Mouse (Mus musculus) common myeloid progenitor, adult 5-6 weeks (primary cell): ENCODE results near the gene Zbtb9. TPM values are rescaled to one million over a fixed set of nuclear protein-coding genes. Genes with fewer than 3 reads are reported as not detected.

Source experiments
- ATAC-seq: replicated peaks from 2 replicates; pipeline ENCODE4 v1.8.0; 2016; ENCODE audit warnings: low read depth, mild to moderate bottlenecking, moderate TSS enrichment, inconsistent platforms; ENCODE audit not compliant: poor library complexity, severe bottlenecking
- total RNA-seq: library from RNA; stranded (forward); fragments of 200-1000, 187-1606 nt; gene quantifications from 2 replicates; pipeline ENCODE4 v1.2.3, GENCODE M21; 2017

Zbtb9 gene
- total RNA-seq, 1 experiment from 2014 or later: 27.9 TPM

DNA sequence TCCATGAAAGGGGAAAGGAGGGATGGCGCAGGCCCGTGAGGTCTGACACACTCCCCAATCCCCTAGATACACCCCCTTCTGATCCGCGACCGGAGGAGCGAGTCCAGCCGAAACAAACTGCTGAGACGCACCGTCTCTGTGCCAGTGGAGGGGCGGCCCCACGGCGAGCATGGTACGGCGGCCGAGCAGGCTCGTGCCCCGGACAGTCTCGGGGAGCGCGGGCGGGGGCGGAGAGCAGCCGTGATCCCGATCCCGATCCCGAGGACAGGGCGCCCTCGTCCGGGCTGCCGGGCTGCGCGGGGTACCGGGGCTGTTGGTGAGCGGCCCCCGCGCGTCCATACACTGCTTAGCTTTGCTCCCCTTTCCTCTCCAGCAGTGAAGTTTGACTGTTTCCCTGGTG lies 26.4 kb upstream of the Zbtb9 start:
- peak; percentile 39 for ATAC-seq

DNA sequence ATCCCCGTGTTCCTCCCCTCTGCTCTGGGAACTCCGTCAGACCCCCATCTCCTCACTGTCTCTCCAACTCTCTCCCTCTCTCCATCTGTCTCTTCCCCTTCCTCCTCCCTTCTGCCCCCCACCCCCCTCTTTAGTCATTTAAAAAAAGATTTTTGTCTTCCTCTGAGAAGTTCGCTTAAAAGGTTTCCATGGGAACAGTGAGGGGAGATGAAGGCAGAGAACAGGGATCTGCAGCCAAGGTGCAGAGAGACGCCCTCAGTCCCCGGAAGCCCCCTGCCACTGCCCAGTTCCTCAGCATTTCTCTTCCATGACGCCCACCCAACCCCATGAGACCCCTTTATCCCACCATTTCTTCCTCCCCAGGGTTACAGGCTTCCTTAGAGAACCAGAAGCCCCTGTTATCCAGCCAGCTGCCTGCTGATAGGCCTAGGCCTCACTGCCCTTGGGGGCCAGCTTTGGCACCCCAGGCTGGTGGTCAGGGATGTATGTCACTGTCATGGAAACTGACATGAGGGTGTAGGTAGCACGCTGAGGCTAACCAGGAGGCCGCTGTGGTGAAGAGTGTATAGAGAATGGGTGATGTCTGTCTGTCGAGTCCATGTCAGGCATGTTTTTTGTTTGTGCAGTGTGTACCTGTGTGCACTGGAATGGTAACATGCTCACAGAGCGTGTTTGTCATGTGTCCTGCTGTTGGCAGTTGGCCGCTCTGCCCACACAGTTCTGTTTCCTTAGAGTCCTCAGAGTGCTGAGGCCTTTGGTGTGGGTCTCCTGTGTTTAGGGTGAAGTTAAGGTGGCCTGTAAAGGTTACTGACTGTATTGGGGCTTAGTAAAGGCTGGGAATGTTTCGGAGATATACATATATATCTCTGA lies 25.5 kb upstream of the Zbtb9 start:
- no peak for ATAC-seq

DNA sequence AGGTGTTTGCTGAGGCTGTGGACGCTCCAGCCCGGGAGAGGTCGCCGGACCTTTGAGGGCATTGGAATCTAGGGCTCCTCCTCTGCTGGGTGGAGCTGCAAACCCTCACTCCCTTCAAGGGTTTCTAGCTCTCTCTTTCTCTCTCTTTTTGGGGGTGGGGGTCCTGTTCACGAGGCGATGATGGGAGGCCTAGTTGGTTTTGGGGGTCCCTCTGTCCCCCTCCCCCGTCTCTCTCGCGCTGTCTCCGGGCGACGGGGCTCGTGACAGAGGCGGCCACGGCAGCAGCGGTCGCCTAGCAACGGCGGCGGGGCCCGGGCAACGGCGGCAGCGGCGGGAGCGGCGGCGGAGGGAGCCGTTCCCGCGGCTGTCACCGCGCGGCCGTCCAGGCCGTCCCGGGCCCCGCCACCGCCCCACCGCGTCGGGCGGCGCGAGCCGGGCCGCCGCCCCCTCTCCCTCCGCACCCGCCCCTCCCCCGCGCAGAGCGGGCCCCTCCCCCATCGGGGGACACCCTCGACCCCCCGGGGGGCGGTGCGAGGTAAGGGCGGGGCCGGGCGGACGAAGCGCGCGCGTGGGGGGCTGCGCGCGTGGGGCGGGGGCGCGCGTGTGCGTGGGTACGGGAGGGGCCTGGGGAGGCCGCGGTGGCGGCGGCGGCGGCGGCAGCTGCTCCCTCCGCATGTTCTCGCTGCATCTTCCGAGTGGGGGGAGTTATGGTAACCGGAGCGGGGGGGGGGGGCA lies 24.5 kb upstream of the Zbtb9 start:
- ATAC-seq: no peak

DNA sequence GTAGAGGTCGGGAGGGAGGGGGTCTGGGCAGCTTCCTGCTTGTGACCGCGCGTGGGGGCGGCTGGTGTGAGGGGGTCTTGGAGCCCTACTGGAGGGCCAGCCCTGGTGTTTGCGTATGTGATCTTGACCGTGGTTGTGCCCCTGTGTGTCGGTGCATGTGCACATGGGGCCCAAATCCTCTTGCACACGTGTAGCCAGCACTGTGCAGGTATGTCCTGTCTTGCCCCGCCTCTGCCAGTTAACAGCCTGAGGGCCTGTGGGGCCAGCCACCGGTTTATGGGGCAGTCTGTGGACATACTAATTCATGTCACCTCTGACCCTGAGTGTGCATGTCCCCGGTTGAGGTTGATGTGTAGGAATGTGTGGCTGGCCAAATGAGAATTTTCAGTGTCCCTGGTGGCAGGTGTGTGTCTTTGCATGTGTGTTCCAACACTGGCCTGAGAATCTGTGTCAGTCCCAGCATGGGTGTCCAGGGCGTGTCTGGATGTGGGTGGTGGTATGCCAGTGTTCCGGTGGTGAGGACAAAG lies 23.9 kb upstream of the Zbtb9 start:
- peak; percentile 55 for ATAC-seq

DNA sequence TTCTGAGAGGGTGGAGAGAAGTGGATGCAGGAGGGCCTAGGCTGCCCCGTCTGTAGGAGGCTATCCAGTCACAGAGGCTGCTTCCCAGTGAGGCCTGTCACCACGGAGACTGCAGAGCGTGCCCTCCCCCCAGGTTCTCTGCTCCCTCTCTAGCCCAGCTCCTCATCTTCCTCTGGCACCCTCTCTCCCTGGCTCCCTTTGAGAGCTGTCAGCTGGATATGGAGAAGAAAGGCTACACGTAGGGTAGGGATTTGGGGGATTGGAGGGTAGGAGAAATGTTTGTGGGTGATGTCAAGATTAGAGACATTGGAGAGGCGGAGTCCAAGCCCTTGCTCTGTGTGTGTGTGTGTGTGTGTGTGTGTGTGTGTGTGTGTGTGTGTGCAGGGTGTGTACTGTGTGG lies 23.1 kb upstream of the Zbtb9 start:
- no peak for ATAC-seq

DNA sequence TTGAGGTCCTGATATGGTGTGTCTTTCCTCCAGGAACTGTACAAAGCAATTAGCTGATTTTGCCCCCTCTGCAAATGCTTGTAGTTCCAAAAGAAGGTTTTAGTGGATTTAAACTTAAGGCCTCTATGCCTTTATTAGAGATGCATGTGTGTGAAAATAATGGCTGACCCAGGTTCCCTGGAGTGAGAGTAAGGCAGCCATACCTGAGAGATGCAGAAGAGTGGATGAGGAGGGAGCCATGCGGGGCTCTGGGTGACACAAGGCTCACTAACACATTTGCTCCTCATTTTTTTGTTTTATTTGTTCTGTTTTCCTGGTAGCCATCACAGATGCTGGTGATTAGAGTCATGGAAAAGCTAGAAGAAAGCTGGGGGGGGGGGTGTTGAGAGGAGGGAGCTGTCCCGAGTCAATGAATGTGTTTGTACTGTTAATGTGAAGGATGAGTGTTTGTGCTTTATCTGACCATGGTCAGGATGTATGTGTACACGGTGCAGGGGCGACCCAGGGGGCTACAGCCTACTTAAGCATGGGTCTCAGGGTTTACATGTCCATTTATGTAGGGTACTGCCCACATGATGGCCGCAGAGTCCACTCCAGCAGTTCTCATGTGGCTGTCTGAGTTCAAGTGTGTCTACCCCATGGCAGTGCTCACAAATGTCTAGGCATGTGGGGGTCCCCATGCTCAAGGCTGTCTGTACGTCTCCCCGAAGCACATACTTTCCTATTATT lies 22.2 kb upstream of the Zbtb9 start:
- ATAC-seq: no peak

DNA sequence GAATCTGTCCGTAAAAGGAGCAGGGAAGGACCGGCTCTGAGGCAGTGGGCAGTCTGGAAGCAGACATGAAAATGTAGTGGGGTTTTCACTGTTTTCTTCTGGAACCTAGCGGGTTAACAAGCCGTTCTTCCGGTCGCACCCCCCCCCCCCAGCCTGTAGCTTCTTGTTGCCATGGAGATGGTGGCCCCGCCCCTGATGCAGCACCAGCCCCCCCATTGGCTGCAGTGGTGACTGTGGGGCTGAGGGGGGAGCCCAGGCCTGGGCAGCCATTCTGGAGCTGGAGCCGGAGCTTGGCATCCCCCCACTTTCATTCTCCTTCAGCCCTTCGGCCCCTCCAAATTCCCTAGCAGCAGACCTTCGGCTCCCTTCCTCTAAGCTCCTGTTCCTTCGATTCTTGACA lies 21.6 kb upstream of the Zbtb9 start:
- peak; percentile 57 for ATAC-seq

DNA sequence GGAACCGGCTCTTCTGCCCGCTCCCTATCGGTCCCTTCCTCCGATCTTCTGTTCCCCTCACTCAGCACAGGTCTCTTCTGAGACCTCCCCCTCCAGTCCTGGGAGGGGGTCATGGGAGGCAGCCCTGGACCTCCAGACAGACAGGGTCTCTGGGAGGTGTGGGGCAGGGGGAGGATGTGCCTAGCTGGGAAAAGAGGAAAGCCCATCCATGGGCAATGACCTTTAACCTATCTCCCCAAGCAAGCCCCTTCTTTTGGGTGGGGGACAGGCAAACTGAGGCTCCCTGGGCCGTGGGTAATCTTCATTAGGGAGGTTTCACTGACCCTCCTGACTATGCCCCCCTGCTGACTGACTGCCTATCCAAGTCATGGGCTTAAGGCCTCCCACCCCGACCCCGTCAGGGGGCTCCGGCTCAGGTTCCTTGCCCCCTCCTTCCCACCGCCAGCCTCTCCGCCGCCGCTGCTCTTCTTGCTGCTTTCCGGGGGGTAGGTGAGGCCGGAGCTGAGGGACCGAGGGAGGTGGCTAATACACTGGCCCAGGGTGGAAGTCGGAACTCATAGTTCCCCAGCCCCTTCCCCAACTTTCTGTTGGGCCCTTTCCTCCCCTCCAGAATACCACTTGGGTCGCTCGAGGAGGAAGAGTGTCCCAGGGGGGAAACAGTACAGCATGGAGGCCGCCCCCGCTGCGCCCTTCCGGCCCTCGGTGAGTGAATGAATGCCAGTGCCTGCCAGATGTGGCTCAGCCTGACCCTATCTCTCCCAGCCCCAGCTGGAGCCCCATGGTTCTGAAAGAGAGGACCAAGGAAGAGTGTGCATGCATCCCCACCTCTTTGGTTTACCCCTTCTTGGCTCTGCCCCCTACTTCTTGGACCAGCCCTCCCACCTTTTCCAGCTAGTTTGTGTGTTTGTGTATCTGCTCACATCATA lies 20.8 kb upstream of the Zbtb9 start:
- ATAC-seq: no peak

DNA sequence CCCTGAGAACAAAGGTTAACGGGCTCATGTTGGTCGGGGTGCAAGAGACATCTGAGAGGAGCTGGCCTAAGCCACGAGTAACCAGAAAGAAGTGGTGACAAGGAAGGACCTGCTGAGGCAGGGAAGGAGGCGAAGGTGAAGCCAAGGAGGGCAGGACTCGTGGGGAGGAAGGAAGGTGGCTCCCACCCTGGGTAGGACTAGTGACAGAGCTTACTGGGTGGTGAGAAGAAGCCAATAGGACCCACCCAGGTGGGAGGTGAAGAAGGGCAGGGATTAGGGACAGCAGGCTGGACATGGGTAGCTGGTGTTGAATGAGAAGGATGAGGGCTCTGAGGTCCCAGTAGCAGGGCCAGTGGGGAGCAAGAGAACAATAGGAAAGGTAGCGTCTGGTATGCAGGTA lies 19.8 kb upstream of the Zbtb9 start:
- ATAC-seq: no peak

DNA sequence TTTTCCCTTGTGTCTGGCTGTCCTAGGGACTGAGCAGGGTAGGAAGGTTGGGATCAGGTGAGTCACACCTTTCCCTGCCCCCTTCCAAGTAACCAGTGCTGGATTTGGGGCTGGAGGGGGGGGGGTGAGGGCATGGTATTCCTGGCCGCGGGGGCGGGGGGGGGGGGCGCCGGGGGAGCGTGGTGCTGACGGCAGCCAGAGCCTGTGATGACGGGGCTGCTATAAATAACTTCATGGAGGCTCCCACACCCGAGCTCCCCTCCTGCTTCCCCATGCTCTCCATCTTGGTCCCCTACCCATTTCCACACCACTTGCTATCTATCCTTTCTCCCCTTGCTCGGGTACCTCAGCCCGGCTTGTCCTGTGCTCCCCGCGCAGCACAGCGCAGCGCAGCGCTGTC lies 19.2 kb upstream of the Zbtb9 start:
- no peak for ATAC-seq

DNA sequence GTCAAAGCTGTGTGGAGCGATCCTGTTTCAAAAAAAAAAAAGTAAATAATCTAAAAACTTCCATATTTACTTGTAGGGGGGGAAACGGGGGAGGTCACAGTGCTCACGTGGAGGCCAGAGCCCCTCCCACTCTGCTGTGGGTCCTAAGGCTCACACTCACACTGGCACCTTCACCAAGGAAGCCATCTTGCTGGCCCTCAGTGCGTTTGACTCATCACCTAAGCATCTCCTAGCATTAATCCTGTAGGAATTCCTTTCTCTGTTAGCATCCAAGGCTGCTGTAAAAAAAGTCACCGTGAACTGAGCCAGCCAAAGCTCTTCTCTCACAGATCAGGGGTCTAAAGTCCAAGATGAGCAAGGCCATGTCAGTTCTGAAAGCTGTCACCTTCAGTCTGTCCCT lies 16.7 kb upstream of the Zbtb9 start:
- no peak for ATAC-seq

DNA sequence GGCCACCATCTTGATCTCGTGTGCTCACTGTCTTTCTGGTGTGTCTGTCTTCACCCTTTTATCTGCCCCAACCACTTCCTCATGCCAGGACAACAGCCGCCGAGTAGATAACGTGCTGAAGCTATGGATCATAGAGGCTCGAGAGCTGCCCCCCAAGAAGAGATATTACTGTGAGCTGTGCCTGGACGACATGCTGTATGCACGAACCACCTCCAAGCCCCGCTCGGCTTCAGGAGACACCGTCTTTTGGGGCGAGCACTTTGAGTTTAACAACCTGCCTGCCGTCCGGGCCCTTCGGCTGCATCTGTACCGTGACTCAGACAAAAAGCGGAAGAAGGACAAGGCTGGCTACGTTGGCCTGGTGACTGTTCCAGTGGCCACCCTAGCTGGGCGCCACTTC lies 16.1 kb upstream of the Zbtb9 start:
- peak; percentile 75 for ATAC-seq

DNA sequence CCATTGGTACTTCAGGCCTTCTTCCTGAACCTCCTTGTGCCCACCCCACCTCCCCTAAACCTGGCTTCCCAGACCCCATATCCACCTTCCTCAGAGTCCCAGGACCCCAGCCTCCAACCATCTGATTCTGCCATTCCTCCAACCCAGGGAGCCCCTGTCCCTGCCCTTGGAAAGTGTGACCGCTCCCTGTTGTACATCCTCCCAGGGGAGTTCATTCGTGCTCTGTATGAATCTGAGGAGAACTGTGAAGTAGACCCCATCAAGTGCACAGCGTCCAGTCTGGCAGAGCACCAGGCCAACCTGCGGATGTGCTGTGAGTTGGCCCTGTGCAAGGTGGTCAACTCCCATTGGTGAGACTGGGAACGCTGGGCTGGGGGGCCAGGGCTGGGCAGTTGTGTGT lies 15.1 kb upstream of the Zbtb9 start:
- ATAC-seq: no peak

DNA sequence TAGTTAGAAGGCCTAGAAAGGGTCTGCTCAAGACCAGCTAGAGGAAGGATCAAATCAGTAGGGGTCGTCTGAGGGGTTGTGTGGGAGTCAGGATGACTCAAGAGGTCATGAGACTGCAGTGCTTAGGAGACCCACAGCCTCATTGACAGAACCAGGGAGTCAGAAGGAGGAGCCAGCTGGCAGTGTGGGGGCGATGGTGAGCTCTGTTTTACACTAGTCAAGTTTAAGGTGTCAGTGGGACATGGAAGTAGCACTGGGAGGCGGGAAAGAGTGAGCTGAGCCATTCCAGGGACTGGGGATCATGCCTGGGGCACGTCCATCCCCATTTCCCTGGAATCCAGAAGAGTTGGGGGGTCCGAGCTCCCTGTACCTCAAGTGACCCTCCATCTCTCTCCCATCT lies 14.1 kb upstream of the Zbtb9 start:
- ATAC-seq: no peak

DNA sequence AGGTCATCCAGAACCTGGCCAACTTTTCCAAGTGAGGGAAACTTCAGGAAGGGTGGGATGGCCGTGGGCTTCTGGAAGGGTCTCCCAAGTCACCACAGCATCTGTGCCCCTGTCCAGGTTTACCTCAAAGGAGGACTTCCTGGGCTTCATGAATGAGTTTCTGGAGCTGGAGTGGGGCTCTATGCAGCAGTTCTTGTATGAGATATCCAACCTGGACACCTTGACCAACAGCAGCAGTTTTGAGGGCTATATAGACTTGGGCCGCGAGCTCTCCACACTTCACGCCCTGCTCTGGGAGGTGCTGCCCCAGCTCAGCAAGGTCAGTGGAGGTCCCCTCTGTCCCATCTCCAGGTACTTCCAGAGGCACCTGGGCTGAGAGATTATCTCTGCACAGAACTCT lies 13.2 kb upstream of the Zbtb9 start:
- no peak for ATAC-seq

DNA sequence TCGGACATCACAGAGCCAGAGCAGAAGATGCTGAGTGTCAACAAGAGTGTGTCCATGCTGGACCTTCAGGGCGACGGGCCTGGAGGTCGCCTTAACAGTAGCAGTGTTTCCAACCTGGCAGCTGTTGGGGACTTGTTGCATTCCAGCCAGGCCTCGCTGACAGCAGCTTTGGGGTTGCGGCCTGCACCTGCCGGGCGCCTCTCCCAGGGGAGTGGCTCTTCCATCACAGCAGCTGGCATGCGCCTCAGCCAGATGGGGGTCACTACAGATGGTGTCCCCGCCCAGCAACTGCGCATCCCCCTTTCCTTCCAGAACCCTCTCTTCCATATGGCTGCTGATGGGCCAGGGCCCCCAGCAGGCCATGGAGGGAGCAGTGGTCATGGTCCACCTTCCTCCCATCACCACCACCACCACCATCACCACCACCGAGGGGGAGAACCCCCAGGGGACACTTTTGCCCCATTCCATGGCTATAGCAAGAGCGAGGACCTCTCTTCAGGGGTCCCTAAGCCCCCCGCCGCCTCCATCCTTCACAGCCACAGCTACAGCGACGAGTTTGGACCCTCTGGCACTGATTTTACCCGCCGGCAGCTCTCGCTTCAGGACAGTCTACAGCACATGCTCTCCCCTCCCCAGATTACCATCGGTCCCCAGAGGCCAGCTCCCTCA lies 11.3 kb upstream of the Zbtb9 start:
- no peak for ATAC-seq

DNA sequence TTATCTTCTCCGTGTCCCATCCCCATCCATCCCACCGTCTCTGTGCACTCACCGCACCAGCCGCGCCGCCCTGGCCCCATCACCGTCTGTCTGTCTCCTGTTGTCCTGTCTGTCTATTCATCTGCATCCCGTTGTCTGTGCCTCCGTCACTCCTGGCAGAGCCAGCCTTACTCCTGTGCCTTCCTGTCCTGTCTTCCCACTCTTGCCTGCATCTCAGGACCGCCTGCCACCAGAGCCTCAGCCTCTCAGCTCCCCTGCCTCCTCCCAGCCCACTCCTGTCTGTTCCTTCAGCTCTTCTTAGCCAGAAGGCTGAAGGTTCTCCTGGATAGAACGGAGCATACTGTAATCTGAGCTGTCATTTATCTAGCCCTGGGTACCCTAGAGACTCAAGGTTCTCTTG lies 6.0 kb upstream of the Zbtb9 start:
- ATAC-seq: no peak

DNA sequence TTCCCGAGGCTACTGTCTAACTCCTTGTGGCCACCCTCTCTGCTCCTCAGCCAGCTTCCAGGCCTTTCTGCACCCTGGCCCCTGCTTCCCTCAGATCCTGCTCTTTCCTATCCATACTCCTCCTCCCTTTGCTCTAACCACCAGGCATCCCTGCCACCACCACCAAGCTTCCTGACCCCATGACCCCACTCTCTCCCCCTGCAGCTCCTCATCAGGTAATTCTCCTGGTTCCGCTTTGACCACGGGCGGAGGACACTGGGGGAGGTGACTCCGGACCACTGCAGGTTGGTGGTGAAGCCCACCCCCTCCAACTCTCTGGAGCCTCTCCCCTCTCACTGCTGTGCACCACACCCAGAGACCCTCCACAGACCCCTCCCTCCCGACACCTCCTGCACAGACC lies 5.5 kb upstream of the Zbtb9 start:
- no peak for ATAC-seq

DNA sequence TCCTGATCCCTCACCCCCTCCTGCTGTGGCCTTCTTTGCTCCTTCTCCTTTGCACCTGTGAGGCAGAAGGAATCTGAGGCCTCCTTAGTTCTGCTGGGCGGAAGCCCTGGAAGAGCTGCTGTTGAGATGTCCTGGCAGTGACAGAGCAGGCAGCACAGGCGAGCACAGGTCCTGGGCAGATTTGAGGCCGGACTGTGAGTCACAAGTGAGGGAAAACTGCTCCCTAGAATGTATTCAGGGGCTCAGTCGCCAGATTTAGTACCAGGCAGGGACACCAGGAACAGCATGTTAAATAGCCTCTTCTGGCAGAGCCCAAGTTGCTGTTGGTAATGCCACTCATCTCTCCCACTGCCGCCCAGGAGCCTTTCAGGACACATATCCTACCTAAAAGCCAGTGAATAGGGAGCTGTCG lies 4.8 kb upstream of the Zbtb9 start:
- ATAC-seq: no peak
